Mouse (Mus musculus) forebrain, postnatal 0 days (tissue): ENCODE measurements around the gene Gpr108. TPM values are rescaled to one million over a fixed set of nuclear protein-coding genes. Genes with fewer than 3 reads are reported as not detected.

Source experiments
- ATAC-seq: fragments of 200-750 bp; cut with Nextera tagmentation; 2 replicates; pipeline ENCODE4 v1.8.0; 2017; ENCODE audit warnings: mild to moderate bottlenecking, moderate library complexity
- DNase-seq: peaks from one replicate; pipeline ENCODE4 v3.0.0-alpha.2; 2015
- H3K27ac ChIP-seq: fragments of 300-500 bp; sonication (generic); 2 replicates; pipeline ENCODE4 v1.5.1; 2014; ENCODE audit warnings: low read depth, mild to moderate bottlenecking, antibody characterized with exemption, low read length, moderate library complexity, mixed read lengths
- H3K27me3 ChIP-seq: fragments of 300-500 bp; sonication (generic); 2 replicates; pipeline ENCODE4 v1.6.1; 2014; ENCODE audit warnings: mild to moderate bottlenecking, low read length, mixed read lengths; ENCODE audit not compliant: insufficient read depth
- H3K36me3 ChIP-seq: fragments of 300-500 bp; sonication (generic); 2 replicates; pipeline ENCODE4 v1.6.1; 2014; ENCODE audit warnings: mild to moderate bottlenecking, moderate library complexity; ENCODE audit not compliant: insufficient read depth
- H3K4me1 ChIP-seq: fragments of 300-500 bp; sonication (generic); 2 replicates; pipeline ENCODE4 v1.6.1; 2014; ENCODE audit warnings: antibody characterized with exemption; ENCODE audit not compliant: insufficient read depth
- H3K4me2 ChIP-seq: fragments of 300-500 bp; sonication (generic); 2 replicates; pipeline ENCODE4 v1.6.1; 2014; ENCODE audit warnings: low read depth, mild to moderate bottlenecking, moderate library complexity
- H3K4me3 ChIP-seq: fragments of 300-500 bp; sonication (generic); 2 replicates; pipeline ENCODE4 v1.5.1; 2014; ENCODE audit warnings: low read depth, low read length, mixed read lengths
- H3K9ac ChIP-seq: fragments of 300-500 bp; sonication (generic); 2 replicates; pipeline ENCODE4 v1.6.1; 2014; ENCODE audit warnings: mild to moderate bottlenecking
- H3K9me3 ChIP-seq: fragments of 300-500 bp; sonication (generic); 2 replicates; pipeline ENCODE4 v1.6.1; 2016; ENCODE audit warnings: low read length
- CTCF ChIP-seq: sonication (generic); IDR thresholded peaks from 2 replicates; pipeline ENCODE4 v1.5.1; 2016; ENCODE audit warnings: antibody characterized with exemption, control low read depth, low read depth
- WGBS: fragments of 180-500 bp; shearing (Covaris S2); extraction: QIAGEN DNeasy Blood & Tissue Kit; methylation state at CpG from one replicate; pipeline ENCODE4 v1.1.7; 2014; 5-methylcytosine and 5-hydroxymethylcytosine counted together
- polyA plus RNA-seq: library from polyadenylated mRNA; unstranded; fragments of >200 nt; fragmentation: Nextera tagmentation; extraction: Ambion mirVana; gene quantifications from 2 replicates; pipeline ENCODE4 v1.2.1, GENCODE M21; 2015
- total RNA-seq: library from RNA; depleted of rRNA; stranded (reverse); fragments of >200 nt; gene quantifications from 2 replicates; pipeline ENCODE4 v1.2.3, GENCODE M21; 2014

Gpr108 gene
- total and polyA plus RNA-seq, 2 experiments from 2014 or later: 17.5 to 18.6 TPM

DNA sequence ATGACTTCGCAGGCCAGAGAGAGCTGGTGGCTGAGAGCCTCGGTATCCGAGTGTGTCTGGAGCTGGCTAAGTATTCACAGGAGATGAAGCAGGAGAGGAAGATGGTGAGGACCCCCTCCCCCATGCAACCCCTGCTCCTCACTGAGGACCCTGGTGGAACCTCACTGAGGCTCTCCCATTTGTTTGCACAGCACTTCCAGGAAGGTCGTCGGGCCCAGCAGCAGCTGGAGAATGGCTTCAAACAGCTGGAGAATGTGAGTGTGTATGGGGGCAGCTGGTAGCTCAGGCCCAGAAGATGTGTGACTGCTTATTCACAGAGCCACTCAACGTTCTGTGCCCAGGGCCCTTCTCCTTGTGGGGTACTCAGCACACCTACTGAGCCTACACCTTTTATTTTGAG, 5.1 kb upstream of the Gpr108 start:
- Histone ChIP-seq H3K27ac (no peak overlapping the region), H3K4me2 (no peak overlapping the region), H3K4me1 (peaks cover 5% of the 10 kb centered on the region; the same call in 1 of the 2 replicates), H3K27me3 (peaks cover 3% of the 10 kb centered on the region; the same call in 1 of the 2 replicates), H3K4me3 (no peak overlapping the region), H3K36me3 (no peaks in the 10 kb centered on the region), H3K9me3 (no peaks in the 10 kb centered on the region), H3K9ac (no peak overlapping the region)
- 89% methylated on average over 6 of the region's 6 CpGs for WGBS
- TF ChIP-seq CTCF: no peak
- DNase-seq: no peak
- no peak for ATAC-seq

DNA sequence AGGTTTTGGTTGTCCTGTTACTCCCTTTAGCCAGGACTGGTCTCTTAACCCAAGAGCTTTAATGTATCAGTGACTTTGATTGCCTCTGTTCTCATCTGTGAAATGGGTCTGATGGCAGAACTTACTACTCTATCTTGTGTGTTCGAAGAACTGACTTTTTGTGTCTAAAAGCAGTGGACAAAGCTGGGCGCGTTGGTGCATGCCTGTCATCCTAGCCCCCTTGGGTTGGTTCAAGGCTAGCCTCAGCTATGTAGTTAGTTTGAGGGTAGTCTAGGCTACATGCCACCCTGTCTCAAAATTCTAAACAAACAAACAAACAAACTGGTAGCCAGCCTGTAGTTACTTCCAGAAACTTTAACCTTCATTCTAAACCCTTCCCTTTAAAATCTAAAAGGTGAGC, 3.2 kb upstream of the Gpr108 start:
- H3K4me3 ChIP-seq: no peak overlapping the region
- H3K4me1 ChIP-seq: peaks cover 9% of the 10 kb centered on the region; the same call in 1 of the 2 replicates
- peaks cover 3% of the 10 kb centered on the region; the same call in 1 of the 2 replicates for H3K27me3 ChIP-seq
- 99% methylated on average over 3 of the region's 3 CpGs for WGBS
- no peak overlapping the region for H3K9ac ChIP-seq
- DNase-seq: no peak
- TF ChIP-seq CTCF: no peak
- no peaks in the 10 kb centered on the region for H3K9me3 ChIP-seq
- no peak overlapping the region for H3K27ac ChIP-seq
- no peak for ATAC-seq
- no peaks in the 10 kb centered on the region for H3K36me3 ChIP-seq
- no peak overlapping the region for H3K4me2 ChIP-seq

DNA sequence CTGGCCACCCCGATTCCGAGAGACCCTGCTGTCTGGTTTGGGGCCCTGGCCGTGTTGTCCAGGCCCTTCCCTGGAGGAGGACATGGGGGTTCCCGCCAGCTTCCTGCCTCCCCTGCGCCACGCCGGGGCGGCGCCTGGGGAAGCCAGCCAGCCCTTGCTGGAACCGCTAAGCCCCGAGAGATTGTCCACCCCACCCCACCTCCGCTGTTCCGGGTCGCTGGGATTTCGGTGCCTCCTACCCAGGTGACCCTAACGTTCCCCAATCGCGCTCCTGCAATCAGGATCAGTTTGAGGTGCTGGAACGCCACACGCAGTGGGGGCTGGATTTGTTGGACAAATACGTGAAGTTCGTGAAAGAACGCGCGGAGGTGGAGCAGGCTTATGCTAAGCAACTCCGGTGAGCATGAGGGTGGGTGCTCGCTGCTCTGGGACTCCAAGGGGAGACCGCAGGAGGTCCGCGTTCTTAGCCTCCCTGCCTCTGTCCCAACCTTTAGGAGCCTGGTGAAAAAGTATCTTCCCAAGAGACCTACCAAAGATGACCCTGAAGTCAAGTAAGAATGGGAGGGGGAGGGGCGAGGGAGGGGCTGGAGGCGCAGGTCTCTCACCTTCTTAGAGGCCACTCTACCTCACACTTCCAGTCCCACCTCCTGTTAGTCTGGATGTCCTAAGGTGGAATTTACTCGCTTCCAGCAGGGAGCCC, 2.4 kb upstream of the Gpr108 start:
- WGBS: 3% methylated on average over 33 of the region's 33 CpGs
- peak overlapping the region; percentile 93 for H3K4me2 ChIP-seq
- no peak for ATAC-seq
- no peak for DNase-seq
- H3K27ac ChIP-seq: no peak overlapping the region
- H3K36me3 ChIP-seq: no peaks in the 10 kb centered on the region
- peaks cover 3% of the 10 kb centered on the region; the same call in 1 of the 2 replicates for H3K27me3 ChIP-seq
- H3K4me3 ChIP-seq: peak overlapping the region; percentile 66
- H3K4me1 ChIP-seq: peaks cover 9% of the 10 kb centered on the region; the same call in 1 of the 2 replicates
- 0 out of 2 replicates have a peak overlapping the region, but pooled peaks have one; percentile 49 for H3K9ac ChIP-seq
- H3K9me3 ChIP-seq: no peaks in the 10 kb centered on the region
- TF ChIP-seq CTCF: no peak

DNA sequence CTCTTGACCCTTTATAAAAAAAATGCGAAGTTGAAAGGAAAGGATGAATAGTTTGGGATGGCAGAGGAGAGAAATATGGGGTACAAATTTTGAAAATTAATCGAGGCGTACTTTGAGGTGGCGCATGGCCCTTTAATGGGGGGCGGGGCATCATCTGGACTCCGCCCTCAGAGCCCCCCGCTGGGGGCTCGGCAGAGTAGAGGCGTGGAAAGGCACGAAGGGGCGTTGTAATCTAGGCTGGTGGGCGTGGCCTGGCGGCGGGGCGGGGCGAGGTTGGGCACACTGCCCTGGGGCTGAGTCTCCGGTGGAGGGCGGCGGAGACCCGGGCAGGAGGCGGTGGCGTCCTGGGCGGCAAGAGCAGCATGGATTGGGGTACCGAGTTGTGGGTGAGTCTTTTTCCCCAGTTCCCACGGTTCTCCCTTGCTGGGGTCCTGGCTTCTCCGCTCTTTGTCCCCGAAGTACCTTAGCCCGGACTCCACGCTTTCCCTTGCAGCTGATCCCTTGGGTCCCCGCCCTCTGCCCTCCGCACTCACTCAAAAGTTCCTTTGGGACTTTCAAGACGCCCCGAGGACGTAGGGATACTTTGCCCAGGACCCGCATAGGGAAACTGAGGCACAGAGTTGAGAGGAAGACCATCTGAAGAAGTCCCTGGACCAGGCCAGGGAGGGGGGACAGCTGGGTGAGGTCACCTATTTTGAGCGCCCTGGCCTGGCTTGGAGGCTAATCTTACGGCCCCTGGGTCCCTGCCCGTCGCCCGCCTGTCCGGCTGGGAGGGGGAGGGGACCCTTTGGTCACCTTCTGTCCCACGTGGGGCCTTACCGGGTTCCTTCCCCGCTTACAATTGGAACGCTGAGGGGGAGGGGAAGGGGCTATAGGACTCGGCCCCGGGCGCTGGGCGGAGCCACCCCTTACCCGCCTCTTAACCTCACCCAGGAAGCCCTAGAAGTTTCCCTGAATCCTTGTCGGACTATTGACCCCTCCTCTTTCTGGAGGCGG, 1.2 kb upstream of the Gpr108 start, which contains the start of gene Trip10:
TSS of gene Trip10 (plus strand) at position 270 of the 996 bp plus-strand sequence.
- H3K4me2 ChIP-seq: peak within 1 kb of the TSS; percentile 93
- WGBS: 2% methylated on average over 50 of the region's 52 CpGs
- H3K27me3 ChIP-seq: peaks cover 3% of the 10 kb centered on the region; the same call in 1 of the 2 replicates
- TF ChIP-seq CTCF: peak; percentile 22; the same call in 1 of the 2 replicates
- H3K4me3 ChIP-seq: peak within 1 kb of the TSS; percentile 66
- no peak for ATAC-seq
- H3K9ac ChIP-seq: peak within 1 kb of the TSS; percentile 49
- H3K4me1 ChIP-seq: peaks cover 9% of the 10 kb centered on the region; the same call in 1 of the 2 replicates
- H3K27ac ChIP-seq: peak within 1 kb of the TSS; percentile 83
- H3K9me3 ChIP-seq: no peaks in the 10 kb centered on the region
- DNase-seq: peak; percentile 85
- no peaks in the 10 kb centered on the region for H3K36me3 ChIP-seq

DNA sequence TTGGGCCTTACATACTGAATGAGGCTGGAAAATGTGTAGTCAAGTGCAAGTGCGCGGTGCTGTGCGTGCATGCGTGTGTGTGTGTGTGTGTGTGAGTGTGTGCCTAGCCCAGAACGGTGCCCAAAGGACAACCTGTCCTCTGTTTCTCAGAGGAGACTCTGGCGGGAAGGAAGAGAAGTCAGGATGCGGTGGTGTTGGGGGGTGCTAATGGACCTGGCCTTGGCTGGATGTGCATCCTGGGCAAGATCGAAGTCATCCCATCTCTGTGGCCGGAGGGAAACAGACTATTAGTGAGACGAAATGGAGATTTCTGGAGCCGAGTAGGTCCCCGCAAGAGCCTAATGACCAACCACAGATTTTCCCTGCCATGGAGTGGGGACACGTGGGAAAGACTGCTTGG, 525 bp upstream of the Gpr108 start:
- Histone ChIP-seq H3K9me3 (no peaks in the 10 kb centered on the region), H3K4me3 (peak overlapping the region; percentile 66), H3K27me3 (peaks cover 3% of the 10 kb centered on the region; the same call in 1 of the 2 replicates), H3K9ac (peak overlapping the region; percentile 49), H3K4me1 (peaks cover 9% of the 10 kb centered on the region; the same call in 1 of the 2 replicates), H3K27ac (peak overlapping the region; percentile 83), H3K36me3 (no peaks in the 10 kb centered on the region), H3K4me2 (peak overlapping the region; percentile 93)
- no peak for TF ChIP-seq CTCF
- whole genome bisulfite sequencing: 7% methylated on average over 13 of the region's 13 CpGs
- DNase-seq (no peak), ATAC-seq (no peak)

DNA sequence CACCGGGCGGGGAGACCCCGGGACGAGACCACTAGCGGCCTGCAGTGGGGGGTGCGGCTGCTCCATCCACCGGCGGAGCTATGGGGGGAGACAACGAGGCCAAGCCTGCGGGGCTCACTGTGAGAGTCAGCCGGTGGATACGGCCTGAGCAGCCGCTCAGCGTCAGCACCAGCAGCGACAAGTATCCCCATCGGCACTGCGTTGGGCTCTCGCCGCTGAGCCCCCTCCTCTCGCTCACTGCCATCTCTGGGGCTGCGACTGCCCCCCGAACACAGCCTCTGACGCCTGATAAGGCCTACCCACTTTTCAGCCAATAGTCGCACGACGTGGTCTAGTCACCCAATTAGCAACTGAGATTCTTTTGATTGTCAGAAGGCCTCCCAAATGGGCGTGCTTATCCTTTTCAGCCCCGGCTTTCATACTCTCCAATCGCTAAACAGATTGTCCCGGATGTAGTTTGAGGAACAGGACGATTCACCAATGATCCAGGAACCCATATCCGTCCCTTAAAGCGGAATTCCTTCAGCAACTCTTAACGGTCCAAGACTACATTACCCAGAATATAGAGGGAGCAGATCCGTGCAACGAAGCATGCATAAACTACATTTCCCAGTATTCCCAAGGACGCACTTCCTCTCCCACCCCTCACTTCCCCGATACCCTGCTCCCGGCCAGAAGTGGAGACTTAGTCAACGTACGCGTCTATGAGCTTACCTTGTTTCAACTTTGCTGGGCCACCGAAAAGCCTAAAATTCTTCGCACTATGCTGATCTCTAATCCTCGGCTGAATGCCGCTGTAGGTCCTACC, 649 bp downstream of the Gpr108 start:
- peak overlapping the region; percentile 66 for H3K4me3 ChIP-seq
- peak overlapping the region; percentile 93 for H3K4me2 ChIP-seq
- no peaks in the 10 kb centered on the region for H3K9me3 ChIP-seq
- peak overlapping the region; percentile 78 for H3K9ac ChIP-seq
- DNase-seq (peak; percentile 98), ATAC-seq (peak; percentile 95)
- H3K4me1 ChIP-seq: peaks cover 9% of the 10 kb centered on the region; the same call in 1 of the 2 replicates
- H3K27ac ChIP-seq: peak overlapping the region; percentile 97
- peaks cover 6% of the 10 kb centered on the region for H3K36me3 ChIP-seq
- peak; percentile 37 for TF ChIP-seq CTCF
- H3K27me3 ChIP-seq: peaks cover 3% of the 10 kb centered on the region; the same call in 1 of the 2 replicates
- WGBS: under 1% methylated on average over 46 of the region's 46 CpGs
